Mouse (Mus musculus) limb, embryonic 15.5 days (tissue): Measurements from ENCODE around the gene Sapcd1. TPM values are rescaled to one million over a fixed set of nuclear protein-coding genes. Genes with fewer than 3 reads are reported as not detected.
A peak's percentile ranks its signal among the peaks of the same experiment; 100 is the strongest.
"Not testable (repeated sequence)": the region's sequence is repeated elsewhere in the genome, so short reads cannot be mapped to it uniquely, and the experiment has no call there.

ENCODE experiments used
- ATAC-seq: fragments of 200-750 bp; cut with Nextera tagmentation; 2 replicates; pipeline ENCODE4 v1.8.0; 2017; ENCODE audit warnings: low read depth, moderate TSS enrichment; ENCODE audit not compliant: insufficient number of reproducible peaks, low FRiP score, low TSS enrichment
- H3K27ac ChIP-seq: fragments of 300-500 bp; sonication (generic); 2 replicates; pipeline ENCODE4 v1.5.1; 2015; ENCODE audit warnings: moderate library complexity, mild to moderate bottlenecking, inconsistent platforms
- H3K27me3 ChIP-seq: fragments of 300-500 bp; sonication (generic); 2 replicates; pipeline ENCODE4 v1.6.1; 2015; ENCODE audit warnings: inconsistent platforms
- H3K36me3 ChIP-seq: fragments of 300-500 bp; sonication (generic); 2 replicates; pipeline ENCODE4 v1.6.1; 2015; ENCODE audit warnings: inconsistent platforms
- H3K4me1 ChIP-seq: fragments of 300-500 bp; sonication (generic); 2 replicates; pipeline ENCODE4 v1.6.1; 2015; ENCODE audit warnings: inconsistent platforms
- H3K4me2 ChIP-seq: fragments of 300-500 bp; sonication (generic); 2 replicates; pipeline ENCODE4 v1.6.1; 2015; ENCODE audit warnings: mild to moderate bottlenecking, inconsistent platforms
- H3K4me3 ChIP-seq: fragments of 300-500 bp; sonication (generic); 2 replicates; pipeline ENCODE4 v1.5.1; 2015; ENCODE audit warnings: mild to moderate bottlenecking, inconsistent platforms
- H3K9ac ChIP-seq: fragments of 300-500 bp; sonication (generic); 2 replicates; pipeline ENCODE4 v1.6.1; 2015; ENCODE audit warnings: inconsistent platforms
- H3K9me3 ChIP-seq: fragments of 300-500 bp; sonication (generic); 2 replicates; pipeline ENCODE4 v1.6.1; 2016; ENCODE audit warnings: inconsistent platforms
- WGBS: fragments of 180-500 bp; shearing (Covaris S2); methylation state at CpG from one replicate; pipeline ENCODE4 v1.1.7; 2015; 5-methylcytosine and 5-hydroxymethylcytosine counted together
- polyA plus RNA-seq: library from polyadenylated mRNA; unstranded; fragments of >200 nt; fragmentation: Nextera tagmentation; extraction: Ambion mirVana; gene quantifications from 2 replicates; pipeline ENCODE4 v1.2.1, GENCODE M21; 2015

Sapcd1 gene
- polyA plus RNA-seq, 1 experiment from 2014 or later = 9.4 TPM

GRCm38 (mm10) chr17:35001452-35002152 lies 26.2 kb downstream of the Sapcd1 start:
- Histone ChIP-seq H3K4me3 (peak overlapping the region; percentile 93), H3K4me1 (peaks cover 33% of the 10 kb centered on the region), H3K9me3 (no peaks in the 10 kb centered on the region), H3K4me2 (peak overlapping the region; percentile 95), H3K36me3 (peaks cover 46% of the 10 kb centered on the region), H3K27me3 (no peaks in the 10 kb centered on the region), H3K9ac (peak overlapping the region; percentile 94), H3K27ac (peak overlapping the region; percentile 99)
- WGBS = under 1% methylated on average over 35 of the region's 35 CpGs
- 0 out of 2 replicates have a peak, but pooled peaks have one; percentile 0 for ATAC-seq

GRCm38 (mm10) chr17:35000717-35001451 lies 26.9 kb downstream of the Sapcd1 start, which contains the start of gene Vars:
Gene Vars, plus strand, starts transcription at chr17:35000987.
- Histone ChIP-seq H3K27ac (peak within 1 kb of the TSS; percentile 99), H3K4me1 (peaks cover 33% of the 10 kb centered on the region), H3K4me2 (peak within 1 kb of the TSS; percentile 95), H3K36me3 (peaks cover 44% of the 10 kb centered on the region), H3K4me3 (peak within 1 kb of the TSS; percentile 93), H3K9me3 (no peaks in the 10 kb centered on the region), H3K9ac (peak within 1 kb of the TSS; percentile 94), H3K27me3 (no peaks in the 10 kb centered on the region)
- WGBS = under 1% methylated on average over 83 of the region's 83 CpGs
- peak; percentile 87 for ATAC-seq

GRCm38 (mm10) chr17:34999871-35000716 lies 27.7 kb downstream of the Sapcd1 start:
- Histone ChIP-seq H3K36me3 (peaks cover 36% of the 10 kb centered on the region), H3K27ac (peak overlapping the region; percentile 99), H3K4me2 (peak overlapping the region; percentile 95), H3K4me3 (peak overlapping the region; percentile 93), H3K9ac (peak overlapping the region; percentile 94), H3K4me1 (peaks cover 33% of the 10 kb centered on the region)
- H3K9me3 ChIP-seq, ATAC-seq, H3K27me3 ChIP-seq: not testable (repeated sequence)
- 19% methylated on average over 30 of the region's 32 CpGs for WGBS

- Histone ChIP-seq H3K36me3 (peaks cover 24% of the 10 kb centered on the region; the same call in 1 of the 2 replicates), H3K9ac (0 out of 2 replicates have a peak overlapping the region, but pooled peaks have one; percentile 28), H3K4me3 (peak overlapping the region; percentile 93), H3K27ac (no peak overlapping the region), H3K27me3 (no peaks in the 10 kb centered on the region), H3K9me3 (no peaks in the 10 kb centered on the region), H3K4me2 (peak overlapping the region; percentile 95; the same call in 1 of the 2 replicates), H3K4me1 (peaks cover 33% of the 10 kb centered on the region)
- WGBS = 87% methylated on average over 15 of the region's 15 CpGs
- no peak for ATAC-seq
These were observed 29.0 kb downstream of the Sapcd1 start for GRCm38 (mm10) chr17:34998526-34999430.

- no peak overlapping the region for H3K9ac ChIP-seq
- 92% methylated on average over 5 of the region's 5 CpGs for WGBS
- H3K27ac ChIP-seq = no peak overlapping the region
- H3K4me1 ChIP-seq = peaks cover 19% of the 10 kb centered on the region
- H3K9me3 ChIP-seq = no peaks in the 10 kb centered on the region
- no peaks in the 10 kb centered on the region for H3K27me3 ChIP-seq
- H3K36me3 ChIP-seq = peaks cover 25% of the 10 kb centered on the region; the same call in 1 of the 2 replicates
- ATAC-seq = no peak
- no peak overlapping the region for H3K4me2 ChIP-seq
- no peak overlapping the region for H3K4me3 ChIP-seq
These were observed 30.7 kb downstream of the Sapcd1 start for GRCm38 (mm10) chr17:34997142-34997483.

GRCm38 (mm10) chr17:34996411-34997141 lies 31.2 kb downstream of the Sapcd1 start:
- Histone ChIP-seq H3K36me3 (peaks cover 30% of the 10 kb centered on the region; the same call in 1 of the 2 replicates), H3K4me2 (no peak overlapping the region)

GRCm38 (mm10) chr17:34995927-34996326 lies 31.9 kb downstream of the Sapcd1 start:
- peaks cover 15% of the 10 kb centered on the region for H3K4me1 ChIP-seq
- H3K4me3 ChIP-seq, H3K4me2 ChIP-seq, ATAC-seq, H3K27ac ChIP-seq, H3K27me3 ChIP-seq, H3K9ac ChIP-seq, H3K9me3 ChIP-seq: not testable (repeated sequence)
- WGBS = 95% methylated on average over 4 of the region's 4 CpGs
- peaks cover 35% of the 10 kb centered on the region; the same call in 1 of the 2 replicates for H3K36me3 ChIP-seq

More at GRCm38 (mm10) chr17:34996411-34997141, 31.2 kb downstream of the Sapcd1 start:
- ATAC-seq = no peak
- H3K9me3 ChIP-seq = no peaks in the 10 kb centered on the region
- 92% methylated on average over 13 of the region's 14 CpGs for WGBS
- H3K4me3 ChIP-seq = no peak overlapping the region
- H3K4me1 ChIP-seq = peaks cover 15% of the 10 kb centered on the region
- no peaks in the 10 kb centered on the region for H3K27me3 ChIP-seq
- no peak overlapping the region for H3K27ac ChIP-seq
- H3K9ac ChIP-seq = no peak overlapping the region

GRCm38 (mm10) chr17:34995192-34995591 lies 32.6 kb downstream of the Sapcd1 start:
- not testable (repeated sequence) for ATAC-seq, H3K27ac ChIP-seq, H3K9ac ChIP-seq, H3K9me3 ChIP-seq, H3K4me2 ChIP-seq, H3K27me3 ChIP-seq, H3K4me3 ChIP-seq
- Histone ChIP-seq H3K36me3 (peaks cover 35% of the 10 kb centered on the region; the same call in 1 of the 2 replicates), H3K4me1 (peaks cover 15% of the 10 kb centered on the region)
- WGBS = 88% methylated on average over 4 of the region's 4 CpGs

- Histone ChIP-seq H3K4me3 (no peak overlapping the region), H3K9ac (no peak overlapping the region), H3K27me3 (no peaks in the 10 kb centered on the region), H3K27ac (no peak overlapping the region), H3K4me1 (peaks cover 11% of the 10 kb centered on the region), H3K9me3 (no peaks in the 10 kb centered on the region), H3K36me3 (peaks cover 35% of the 10 kb centered on the region; the same call in 1 of the 2 replicates), H3K4me2 (no peak overlapping the region)
- no peak for ATAC-seq
These were observed 33.1 kb downstream of the Sapcd1 start for GRCm38 (mm10) chr17:34994751-34995150.

- no peak overlapping the region for H3K9ac ChIP-seq
- H3K27ac ChIP-seq = no peak overlapping the region
- H3K4me2 ChIP-seq = no peak overlapping the region
- no peak overlapping the region for H3K4me3 ChIP-seq
- peaks cover 24% of the 10 kb centered on the region for H3K36me3 ChIP-seq
- no peaks in the 10 kb centered on the region for H3K9me3 ChIP-seq
- WGBS = 74% methylated on average over 2 of the region's 2 CpGs
- ATAC-seq = no peak
- peaks cover 21% of the 10 kb centered on the region for H3K4me1 ChIP-seq
- no peaks in the 10 kb centered on the region for H3K27me3 ChIP-seq
These were observed 43.6 kb downstream of the Sapcd1 start for GRCm38 (mm10) chr17:34984218-34984617.
